Mouse (Mus musculus) liver, postnatal 0 days (tissue): ENCODE results near the gene Spink2.

Experiments
- CTCF ChIP-seq: sonication (generic); IDR thresholded peaks from 2 replicates; pipeline ENCODE4 v1.5.1; 2016; ENCODE audit warnings: antibody characterized with exemption, low read depth
- EP300 ChIP-seq: IDR thresholded peaks from 2 replicates; pipeline ENCODE4 v1.6.1; 2016; ENCODE audit warnings: antibody characterized with exemption, low read depth, mild to moderate bottlenecking

DNA sequence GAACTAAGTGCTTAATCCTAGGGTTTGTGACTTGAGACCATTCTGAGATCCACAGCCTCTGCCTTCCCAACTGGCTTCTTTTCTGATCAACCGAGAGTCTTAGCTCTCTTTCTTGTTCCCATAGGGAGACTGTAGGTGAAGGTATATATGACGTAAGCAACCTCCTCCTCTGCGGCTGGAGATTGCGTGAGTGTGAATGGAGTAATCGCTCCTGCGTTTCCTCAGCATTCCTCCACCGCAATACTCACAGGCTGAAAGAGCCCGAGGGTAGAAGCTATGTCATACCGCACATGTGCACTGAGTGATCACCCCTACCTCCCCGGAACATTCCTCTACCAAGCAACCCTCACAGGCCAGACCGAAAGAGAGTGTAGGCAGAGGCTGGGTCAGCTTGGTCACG is 55.7 kb downstream of the Spink2 start:
- TF ChIP-seq CTCF (no peak), EP300 (no peak)
